Mouse (Mus musculus): ENCODE measurements around the gene Misp. TPM values are rescaled to one million over a fixed set of nuclear protein-coding genes. Genes with fewer than 3 reads are reported as not detected.

Gene Misp
- 5.1 and 6.2 TPM in 2 replicates for polyA plus RNA-seq (2012; rRNA removed)

GRCm38 (mm10) chr10:79820782-79821181 is at the start of gene Misp:
Gene Misp, plus strand, starts transcription at chr10:79820989.

GRCm38 (mm10) chr10:79777103-79777531 is 43.7 kb upstream of the Misp start, which contains the start of gene Fstl3:
Gene Fstl3, plus strand, starts transcription at chr10:79777272.

GRCm38 (mm10) chr10:79790861-79791260 is 29.9 kb upstream of the Misp start, which contains the start of gene Prss57:
Gene Prss57, minus strand, starts transcription at chr10:79790961.

GRCm38 (mm10) chr10:79793051-79793737 is 27.6 kb upstream of the Misp start, which contains the start of gene Palm:
Gene Palm, plus strand, starts transcription at chr10:79793572.

GRCm38 (mm10) chr10:79853860-79854795 is 33.3 kb downstream of the Misp start, which contains the start of gene Ptbp1:
Gene Ptbp1, plus strand, starts transcription at chr10:79854427.

GRCm38 (mm10) chr10:79874290-79874862 is 53.6 kb downstream of the Misp start, which contains the start of the genes Prtn3 and Plppr3:
Gene Prtn3, plus strand, starts transcription at chr10:79874476.
Gene Plppr3, minus strand, starts transcription at chr10:79874634.

Other genes with a start within 250 kb of the Misp start
- gene Theg, start 233.7 kb upstream of the Misp start, polyA plus RNA-seq (2012; rRNA removed) = not detected in 2 replicates
- 1.0 and 1.1 TPM in 2 replicates for gene C2cd4c, start 207.0 kb upstream of the Misp start, polyA plus RNA-seq (2012; rRNA removed)
- gene Shc2, start 183.1 kb upstream of the Misp start, polyA plus RNA-seq (2012; rRNA removed) = 23.4 and 27.1 TPM in 2 replicates
- not detected in 2 replicates for gene Odf3l2, start 175.3 kb upstream of the Misp start, polyA plus RNA-seq (2012; rRNA removed)
- gene Madcam1, start 156.4 kb upstream of the Misp start, polyA plus RNA-seq (2012; rRNA removed) = 0.37 and 0.41 TPM in 2 replicates
- 157 and 195 TPM in 2 replicates for gene Tpgs1, start 151.6 kb upstream of the Misp start, polyA plus RNA-seq (2012; rRNA removed)
- 105 and 140 TPM in 2 replicates for gene Cdc34, start 138.8 kb upstream of the Misp start, polyA plus RNA-seq (2012; rRNA removed)
- gene Gzmm, start 132.0 kb upstream of the Misp start, polyA plus RNA-seq (2012; rRNA removed) = 0.38 and 0.59 TPM in 2 replicates
- 812 and 1,288 TPM in 2 replicates for gene Bsg, start 116.5 kb upstream of the Misp start, polyA plus RNA-seq (2012; rRNA removed)
- 15.6 and 16.5 TPM in 2 replicates for gene Hcn2, start 104.4 kb upstream of the Misp start, polyA plus RNA-seq (2012; rRNA removed)
- 87.5 and 91.0 TPM in 2 replicates for gene Polrmt, start 74.4 kb upstream of the Misp start, polyA plus RNA-seq (2012; rRNA removed)
- 0.14 TPM in 1 of 2 replicates, not detected in the other for gene Fgf22, start 65.9 kb upstream of the Misp start, polyA plus RNA-seq (2012; rRNA removed)
- gene Rnf126, start 54.0 kb upstream of the Misp start, polyA plus RNA-seq (2012; rRNA removed) = 308 and 375 TPM in 2 replicates
- gene Fstl3, start 43.7 kb upstream of the Misp start, polyA plus RNA-seq (2012; rRNA removed) = 44.1 and 45.1 TPM in 2 replicates
- 0.20 and 0.37 TPM in 2 replicates for gene Prss57, start 30.0 kb upstream of the Misp start, polyA plus RNA-seq (2012; rRNA removed)
- gene Palm, start 27.4 kb upstream of the Misp start, polyA plus RNA-seq (2012; rRNA removed) = 90.7 and 101 TPM in 2 replicates
- gene Ptbp1, start 33.4 kb downstream of the Misp start, polyA plus RNA-seq (2012; rRNA removed) = 420 and 461 TPM in 2 replicates
- 9.7 and 11.8 TPM in 2 replicates for gene Prtn3, start 53.5 kb downstream of the Misp start, polyA plus RNA-seq (2012; rRNA removed)
- 55.3 and 72.1 TPM in 2 replicates for gene Plppr3, start 53.6 kb downstream of the Misp start, polyA plus RNA-seq (2012; rRNA removed)
- 0.20 and 1.7 TPM in 2 replicates for gene Elane, start 65.3 kb downstream of the Misp start, polyA plus RNA-seq (2012; rRNA removed)
- gene Cfd, start 69.9 kb downstream of the Misp start, polyA plus RNA-seq (2012; rRNA removed) = 3,404 and 4,096 TPM in 2 replicates
- 147 and 148 TPM in 2 replicates for gene Med16, start 87.9 kb downstream of the Misp start, polyA plus RNA-seq (2012; rRNA removed)
- gene Gm26602, start 89.9 kb downstream of the Misp start, polyA plus RNA-seq (2012; rRNA removed) = not detected in 2 replicates
- 11.7 and 14.4 TPM in 2 replicates for gene Kiss1r, start 96.0 kb downstream of the Misp start, polyA plus RNA-seq (2012; rRNA removed)
- 253 and 262 TPM in 2 replicates for gene R3hdm4, start 100.2 kb downstream of the Misp start, polyA plus RNA-seq (2012; rRNA removed)
- 12.3 and 12.7 TPM in 2 replicates for gene Arid3a, start 106.1 kb downstream of the Misp start, polyA plus RNA-seq (2012; rRNA removed)
- 93.7 and 94.3 TPM in 2 replicates for gene Wdr18, start 139.2 kb downstream of the Misp start, polyA plus RNA-seq (2012; rRNA removed)
- 0.26 and 0.77 TPM in 2 replicates for gene Grin3b, start 149.7 kb downstream of the Misp start, polyA plus RNA-seq (2012; rRNA removed)
- 471 and 485 TPM in 2 replicates for gene Tmem259, start 163.3 kb downstream of the Misp start, polyA plus RNA-seq (2012; rRNA removed)
- gene Cnn2, start 167.6 kb downstream of the Misp start, polyA plus RNA-seq (2012; rRNA removed) = 287 and 331 TPM in 2 replicates
- 20.1 and 25.5 TPM in 2 replicates for gene Abca7, start 175.5 kb downstream of the Misp start, polyA plus RNA-seq (2012; rRNA removed)
- gene Arhgap45, start 195.7 kb downstream of the Misp start, polyA plus RNA-seq (2012; rRNA removed) = 23.1 and 27.9 TPM in 2 replicates
- gene Polr2e, start 218.8 kb downstream of the Misp start, polyA plus RNA-seq (2012; rRNA removed) = 406 and 421 TPM in 2 replicates
- 613 and 620 TPM in 2 replicates for gene Gpx4, start 226.2 kb downstream of the Misp start, polyA plus RNA-seq (2012; rRNA removed)